Mouse (Mus musculus) CH12.LX (cell line): ENCODE measurements around the gene Gm45623. TPM values are rescaled to one million over a fixed set of nuclear protein-coding genes. Genes with fewer than 3 reads are reported as not detected.

Experiments used
- DNase-seq: peaks from one replicate; pipeline ENCODE4 v3.0.0-alpha.2; 2013; ENCODE audit errors: extremely low read depth
- H3K27ac ChIP-seq: 2 replicates; pipeline ENCODE4 v1.5.1; 2012; ENCODE audit warnings: low read depth, mild to moderate bottlenecking, control low read depth, moderate library complexity; ENCODE audit not compliant: insufficient read depth
- H3K27me3 ChIP-seq: replicated peaks from 2 replicates; pipeline ENCODE3; 2012; ENCODE audit warnings: inconsistent platforms
- H3K36me3 ChIP-seq, 2 experiments: replicated peaks in 1 of 2; 2 replicates each; pipeline versions ENCODE3 to v1.6.1; 2012; ENCODE audit warnings: inconsistent platforms in 1 of 2, low read length in 1 of 2, mild to moderate bottlenecking in 1 of 2, mixed read lengths in 1 of 2, moderate library complexity in 1 of 2; ENCODE audit not compliant: control insufficient read depth in 1 of 2, insufficient read depth in 1 of 2
- H3K4me1 ChIP-seq, 2 experiments: 2 replicates each; pipeline ENCODE4 v1.6.1; 2012; ENCODE audit warnings: inconsistent platforms in 1 of 2, moderate library complexity in 1 of 2; ENCODE audit not compliant: insufficient read depth in 2 of 2, control insufficient read depth in 1 of 2
- H3K4me2 ChIP-seq: 2 replicates; pipeline ENCODE4 v1.6.1; 2012; ENCODE audit warnings: low read depth, mild to moderate bottlenecking, control low read depth; ENCODE audit not compliant: poor library complexity, insufficient read depth, severe bottlenecking
- H3K4me3 ChIP-seq, 3 experiments: fragments of 150-350 bp in 1 of 3; sonication (generic) in 1 of 3; replicated peaks in 1 of 3; 2 replicates each; pipeline versions ENCODE3 to v1.5.1; 2011 to 2012; ENCODE audit warnings: low read depth in 2 of 3, low read length in 2 of 3, mild to moderate bottlenecking in 2 of 3, moderate library complexity in 2 of 3, control low read depth in 1 of 3, improper control_type of control experiment in 1 of 3, inconsistent platforms in 1 of 3, mixed read lengths in 1 of 3; ENCODE audit not compliant: poor library complexity in 1 of 3
- H3K79me2 ChIP-seq: replicated peaks from 2 replicates; pipeline ENCODE4 v1.6.1; 2012; ENCODE audit warnings: mild to moderate bottlenecking, moderate library complexity; ENCODE audit not compliant: control insufficient read depth, poor library complexity, insufficient read depth, severe bottlenecking; ENCODE audit errors: extremely low read depth
- H3K9ac ChIP-seq: 2 replicates; pipeline ENCODE4 v1.6.1; 2012; ENCODE audit warnings: low read depth, mild to moderate bottlenecking, control low read depth, moderate library complexity; ENCODE audit not compliant: insufficient read depth
- H3K9me3 ChIP-seq: replicated peaks from 2 replicates; pipeline ENCODE3; 2012; ENCODE audit warnings: low read length, inconsistent platforms, mixed read lengths
- BHLHE40 ChIP-seq: IDR thresholded peaks from 2 replicates; pipeline ENCODE4 v1.6.1; 2011; ENCODE audit warnings: mild to moderate bottlenecking, low read depth, low read length, improper control_type of control experiment
- CHD1 ChIP-seq: IDR thresholded peaks from 2 replicates; pipeline ENCODE4 v1.6.1; 2012; ENCODE audit warnings: low read depth, low read length, improper control_type of control experiment, inconsistent platforms
- CTCF ChIP-seq, 2 experiments: IDR thresholded peaks in 1 of 2; conservative IDR thresholded peaks in 1 of 2; 2 replicates each; pipeline ENCODE4 v1.5.1; 2011 to 2012; ENCODE audit warnings: low read depth in 2 of 2, low read length in 2 of 2, improper control_type of control experiment in 1 of 2, inconsistent platforms in 1 of 2, mild to moderate bottlenecking in 1 of 2, moderate library complexity in 1 of 2
- EP300 ChIP-seq: IDR thresholded peaks from 2 replicates; pipeline ENCODE4 v1.6.1; 2011; ENCODE audit warnings: low read length, improper control_type of control experiment
- ETS1 ChIP-seq: conservative IDR thresholded peaks from 2 replicates; pipeline ENCODE4 v1.6.1; 2012; ENCODE audit warnings: low read depth, mild to moderate bottlenecking, inconsistent platforms, low read length, improper control_type of control experiment, moderate library complexity
- GABPA ChIP-seq: IDR thresholded peaks from 2 replicates; pipeline ENCODE4 v1.6.1; 2012; ENCODE audit warnings: low read depth, low read length, improper control_type of control experiment, inconsistent platforms; ENCODE audit not compliant: insufficient replicate concordance
- JUN ChIP-seq: IDR thresholded peaks from 2 replicates; pipeline ENCODE4 v1.6.1; 2011; ENCODE audit warnings: low read depth, mild to moderate bottlenecking, low read length, improper control_type of control experiment, moderate library complexity; ENCODE audit not compliant: insufficient read depth
- JUND ChIP-seq: conservative IDR thresholded peaks from 2 replicates; pipeline ENCODE4 v1.6.1; 2011; ENCODE audit warnings: low read depth, low read length, improper control_type of control experiment
- MAZ ChIP-seq: IDR thresholded peaks from 2 replicates; pipeline ENCODE4 v1.6.1; 2012; ENCODE audit warnings: low read depth, mild to moderate bottlenecking, inconsistent platforms, low read length, improper control_type of control experiment, moderate library complexity
- MEF2A ChIP-seq: IDR thresholded peaks from 2 replicates; pipeline ENCODE4 v1.6.1; 2014; ENCODE audit warnings: low read depth, mild to moderate bottlenecking, inconsistent platforms, low read length, improper control_type of control experiment, borderline replicate concordance
- MXI1 ChIP-seq: IDR thresholded peaks from 2 replicates; pipeline ENCODE4 v1.6.1; 2011; ENCODE audit warnings: mild to moderate bottlenecking, low read depth, low read length, improper control_type of control experiment
- MYC ChIP-seq: IDR thresholded peaks from 2 replicates; pipeline ENCODE4 v1.6.1; 2011; ENCODE audit warnings: low read depth, mild to moderate bottlenecking, improper control_type of control experiment, low read length
- NELFE ChIP-seq: IDR thresholded peaks from 2 replicates; pipeline ENCODE4 v1.6.1; 2011; ENCODE audit warnings: low read depth, low read length, improper control_type of control experiment
- NRF1 ChIP-seq: IDR thresholded peaks from 2 replicates; pipeline ENCODE4 v1.6.1; 2014; ENCODE audit warnings: low read depth, mild to moderate bottlenecking, inconsistent platforms, low read length, improper control_type of control experiment, moderate library complexity
- POLR2AphosphoS2 ChIP-seq: IDR thresholded peaks from 2 replicates; pipeline ENCODE4 v1.6.1; 2011; ENCODE audit warnings: low read depth, low read length, improper control_type of control experiment
- RAD21 ChIP-seq: IDR thresholded peaks from 2 replicates; pipeline ENCODE4 v1.6.1; 2011; ENCODE audit warnings: low read depth, mild to moderate bottlenecking, low read length, improper control_type of control experiment, moderate library complexity
- SIN3A ChIP-seq: IDR thresholded peaks from 2 replicates; pipeline ENCODE4 v1.6.1; 2012; ENCODE audit warnings: low read length, improper control_type of control experiment, inconsistent platforms
- SMC3 ChIP-seq: IDR thresholded peaks from 2 replicates; pipeline ENCODE4 v1.6.1; 2011; ENCODE audit warnings: low read depth, low read length, improper control_type of control experiment
- TBP ChIP-seq: conservative IDR thresholded peaks from 2 replicates; pipeline ENCODE4 v1.6.1; 2011; ENCODE audit warnings: low read depth, low read length, improper control_type of control experiment
- TCF12 ChIP-seq: IDR thresholded peaks from 2 replicates; pipeline ENCODE4 v1.6.1; 2014; ENCODE audit warnings: low read depth, mild to moderate bottlenecking, inconsistent platforms, low read length, improper control_type of control experiment
- USF1 ChIP-seq: IDR thresholded peaks from 2 replicates; pipeline ENCODE4 v1.6.1; 2014; ENCODE audit warnings: low read depth, mild to moderate bottlenecking, inconsistent platforms, low read length, improper control_type of control experiment
- USF2 ChIP-seq: conservative IDR thresholded peaks from 2 replicates; pipeline ENCODE4 v1.6.1; 2011; ENCODE audit warnings: low read depth, low read length, improper control_type of control experiment
- ZC3H11A ChIP-seq: IDR thresholded peaks from 2 replicates; pipeline ENCODE4 v1.6.1; 2012; ENCODE audit warnings: low read depth, mild to moderate bottlenecking, inconsistent platforms, low read length, improper control_type of control experiment
- ZKSCAN1 ChIP-seq: IDR thresholded peaks from 2 replicates; pipeline ENCODE4 v1.6.1; 2012; ENCODE audit warnings: low read depth, inconsistent platforms, low read length, improper control_type of control experiment, borderline replicate concordance
- ZMIZ1 ChIP-seq: IDR thresholded peaks from 2 replicates; pipeline ENCODE4 v1.6.1; 2012; ENCODE audit warnings: low read depth, mild to moderate bottlenecking, inconsistent platforms, low read length, improper control_type of control experiment
- dilution Hi-C: fragments of 300-500 bp; cut with MboI; formaldehyde crosslinking; loops from 2 replicates; pipeline ENCODE4 v1.14.3; 2020; ENCODE audit warnings: low sequenced_read_pairs; ENCODE audit not compliant: extremely low pct_unique_long_range_greater_than_20kb, extremely low pct_ligation_motif_present
- in situ Hi-C: fragments of 300-500 bp; cut with MboI; formaldehyde crosslinking; loops from 3 replicates; pipeline ENCODE4 v1.14.3; 2019; ENCODE audit warnings: low sequenced_read_pairs, low pct_ligation_motif_present, low pct_unique_long_range_greater_than_20kb, mixed read lengths
- polyA plus RNA-seq: library from polyadenylated mRNA; unstranded; fragments of >175 nt; gene quantifications from 2 replicates; pipeline ENCODE4 v1.2.1, GENCODE M21; 2012; ENCODE audit warnings: low read depth; ENCODE audit not compliant: insufficient read length
- total RNA-seq, 2 experiments: library from RNA; depleted of rRNA; stranded (reverse); fragments of 300-350 nt in 1 of 2; fragments of >200 nt in 1 of 2; gene quantifications; 2 replicates each; pipeline ENCODE4 v1.2.3; 2012 to 2014

The Gm45623 gene
- total and polyA plus RNA-seq, 3 experiments, result not detected

- Histone ChIP-seq H3K79me2 (no peaks in the 10 kb centered on the region), H3K4me2 (no peak overlapping the region), H3K9ac (no peak overlapping the region), H3K4me3 (no peak overlapping the region), H3K27me3 (peaks cover 40% of the 10 kb centered on the region), H3K4me1 (peaks cover 0 to 11% of the 10 kb centered on the region in 2 experiments; a peak in 1 of 4 replicates), H3K36me3 (no peaks in the 10 kb centered on the region), H3K27ac (no peak overlapping the region), H3K9me3 (peaks cover 4% of the 10 kb centered on the region)
- TF ChIP-seq EP300 (no peak), JUND (no peak), GABPA (no peak), JUN (no peak), CHD1 (no peak), ZMIZ1 (no peak), CTCF (conservative IDR thresholded peaks at IDR 0.05 in 1 of 2, IDR thresholded peaks at IDR 0.05 in 1 of 2; ENCODE audit: low read depth in 2 of 2, low read length in 2 of 2) (no peak), MAZ (no peak), USF1 (no peak), TCF12 (no peak), ZKSCAN1 (no peak), TBP (no peak), MXI1 (no peak), RAD21 (no peak), MYC (no peak), ETS1 (no peak)
- dilution Hi-C loops, result no loop called here
- no peak for DNase-seq
- in situ Hi-C loops, result no loop called here
Measured at GRCm38 (mm10) chr13:56770786-56771185, 17.2 kb upstream of the Gm45623 start.

GRCm38 (mm10) chr13:56770136-56770578 is 16.5 kb upstream of the Gm45623 start:
- no peaks in the 10 kb centered on the region for H3K79me2 ChIP-seq
- no peak overlapping the region for H3K27ac ChIP-seq
- H3K36me3 ChIP-seq, result no peaks in the 10 kb centered on the region
- peaks cover 5% of the 10 kb centered on the region for H3K9me3 ChIP-seq
- H3K9ac ChIP-seq, result no peak overlapping the region
- dilution Hi-C loops (no loop called here), in situ Hi-C loops (no loop called here)
- peaks cover 0 to 11% of the 10 kb centered on the region in 2 experiments; a peak in 1 of 4 replicates for H3K4me1 ChIP-seq
- no peak overlapping the region for H3K4me3 ChIP-seq
- no peak for TF ChIP-seq BHLHE40
- TF ChIP-seq ZC3H11A, result no peak
- no peak for TF ChIP-seq NRF1
- no peak for TF ChIP-seq SIN3A
- no peak for TF ChIP-seq ETS1
- TF ChIP-seq GABPA, result no peak
- no peak for TF ChIP-seq USF1
- no peak for TF ChIP-seq MXI1
- TF ChIP-seq NELFE, result no peak
- no peak for TF ChIP-seq USF2
- TF ChIP-seq CHD1, result no peak
- no peak for TF ChIP-seq POLR2AphosphoS2
- TF ChIP-seq SMC3, result no peak
- no peak for TF ChIP-seq JUN
- TF ChIP-seq MEF2A, result no peak
- TF ChIP-seq EP300, result no peak
- peaks cover 46% of the 10 kb centered on the region for H3K27me3 ChIP-seq
- no peak overlapping the region for H3K4me2 ChIP-seq
- no peak for DNase-seq
